Mouse (Mus musculus): Measurements from ENCODE around the gene Vps51. TPM values are rescaled to one million over a fixed set of nuclear protein-coding genes. Genes with fewer than 3 reads are reported as not detected.

The Vps51 gene
- polyA plus RNA-seq (2015; fragmentation: Nextera tagmentation; extraction: Ambion mirVana) = 27.3 and 30.8 TPM in 2 replicates

DNA sequence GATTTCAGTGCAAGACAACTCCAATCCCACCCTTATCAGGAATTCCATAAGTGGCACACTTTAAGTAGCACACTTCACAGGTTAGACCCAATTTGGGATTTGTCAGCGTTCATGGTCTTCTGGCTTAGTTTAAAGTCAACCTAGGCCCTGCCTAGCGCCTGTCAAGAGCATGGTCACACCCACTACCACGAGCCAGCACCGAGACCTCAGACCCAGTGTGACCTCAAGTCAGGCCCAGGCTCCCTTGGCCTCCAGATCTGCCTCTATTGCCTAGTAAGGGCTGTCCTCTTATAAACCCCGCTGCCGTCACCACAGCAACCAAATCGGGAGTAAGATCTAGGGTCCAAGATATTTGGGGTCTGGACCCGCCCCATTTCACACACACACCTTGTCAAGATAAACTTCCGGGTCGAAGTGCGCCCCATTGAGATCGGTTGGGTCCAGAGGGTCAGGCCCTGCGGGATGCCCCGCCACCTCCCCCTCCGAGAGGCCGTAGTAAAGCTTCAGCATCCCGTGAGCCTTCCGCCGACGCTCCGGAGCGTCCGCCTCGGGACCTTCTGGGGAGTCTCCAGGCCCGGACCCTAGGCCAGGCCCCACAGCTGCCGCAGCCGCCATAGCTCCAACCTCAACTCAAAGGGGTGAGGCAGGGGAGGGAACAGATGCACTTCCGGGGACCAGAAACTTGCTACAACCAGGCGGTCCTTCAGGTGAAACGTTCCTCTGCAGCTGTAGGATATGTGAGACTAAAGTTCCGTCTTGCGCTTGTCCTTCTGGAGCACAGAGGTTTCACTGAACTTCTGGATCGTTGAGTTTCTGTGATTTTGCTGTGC, at the start of gene Vps51:
Vps51 (minus strand) TSS at position 668 of the 830 bp plus-strand sequence.
- Histone ChIP-seq H3K4me2 (peak within 1 kb of the TSS; percentile 83), H3K27me3 (no peaks in the 10 kb centered on the region), H3K36me3 (replicated peaks) (peaks cover 33% of the 10 kb centered on the region), H3K4me3 (replicated peaks) (peak within 1 kb of the TSS; percentile 79), H3K27ac (replicated peaks) (peak within 1 kb of the TSS; percentile 85), H3K9me3 (replicated peaks) (no peaks in the 10 kb centered on the region), H3K9ac (peak within 1 kb of the TSS; percentile 72), H3K4me1 (replicated peaks) (peaks cover 39% of the 10 kb centered on the region)
- WGBS (ENCODE audit: insufficient replicate concordance) = under 1% methylated on average over 33 of the region's 33 CpGs
- ATAC-seq (ENCODE audit: insufficient read depth) = peak; percentile 85

DNA sequence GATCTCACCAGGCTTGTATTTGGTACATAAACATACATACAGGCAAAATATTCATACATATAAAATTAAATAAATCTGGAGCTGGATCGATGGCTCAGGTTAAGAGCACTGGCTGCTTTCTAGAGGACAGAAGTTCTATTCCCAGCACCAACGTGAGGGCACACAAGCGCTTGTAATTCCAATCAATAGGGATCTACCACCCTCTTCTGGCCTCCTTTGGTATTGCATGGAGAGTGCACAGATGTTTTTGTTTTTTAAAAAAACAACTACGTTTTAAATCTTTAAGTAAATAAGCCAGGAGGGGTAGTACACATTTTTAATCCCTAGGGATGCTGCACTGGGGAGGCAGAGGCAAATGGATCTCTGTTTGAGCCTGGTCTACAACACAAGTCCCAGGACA, 49.3 kb upstream of the Vps51 start:
- Histone ChIP-seq H3K27ac (replicated peaks) (peak overlapping the region; percentile 99), H3K4me1 (replicated peaks) (peaks cover 70% of the 10 kb centered on the region), H3K36me3 (replicated peaks) (peaks cover 28% of the 10 kb centered on the region), H3K9me3 (replicated peaks) (no peaks in the 10 kb centered on the region), H3K4me3 (replicated peaks) (peak overlapping the region; percentile 76), H3K27me3 (no peaks in the 10 kb centered on the region), H3K4me2 (peak overlapping the region; percentile 86), H3K9ac (peak overlapping the region; percentile 49; the same call in 1 of the 2 replicates)
- 18% methylated on average over 4 of the region's 4 CpGs for WGBS (ENCODE audit: insufficient replicate concordance)
- no peak for ATAC-seq (ENCODE audit: insufficient read depth)

DNA sequence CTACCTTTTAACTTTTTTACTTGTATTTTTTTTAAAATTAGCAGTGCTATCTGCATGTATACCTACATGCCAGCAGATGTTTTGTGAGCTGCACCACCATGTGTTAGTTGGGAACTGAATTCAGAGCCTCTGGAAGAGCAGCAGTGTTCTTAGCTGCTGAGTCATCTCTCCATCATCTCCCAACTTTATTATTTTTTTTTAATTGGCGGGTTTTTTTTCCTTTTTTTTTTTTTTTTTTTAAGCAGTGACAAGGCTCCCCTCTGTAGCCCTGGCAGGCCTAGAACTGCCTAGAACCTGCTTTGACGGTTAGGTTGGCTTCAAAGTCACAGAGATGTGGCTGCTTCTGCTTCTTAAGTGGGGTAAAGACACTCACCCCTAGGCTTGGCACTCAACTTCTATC, 47.9 kb upstream of the Vps51 start:
- Histone ChIP-seq H3K4me3 (replicated peaks) (no peak overlapping the region), H3K9ac (no peak overlapping the region), H3K36me3 (replicated peaks) (peaks cover 42% of the 10 kb centered on the region), H3K4me2 (no peak overlapping the region), H3K9me3 (replicated peaks) (no peaks in the 10 kb centered on the region), H3K27ac (replicated peaks) (0 out of 2 replicates have a peak overlapping the region, but pooled peaks have one; percentile 29), H3K27me3 (no peaks in the 10 kb centered on the region), H3K4me1 (replicated peaks) (peaks cover 58% of the 10 kb centered on the region)
- 66% methylated on average over 2 of the region's 2 CpGs for WGBS (ENCODE audit: insufficient replicate concordance)
- no peak for ATAC-seq (ENCODE audit: insufficient read depth)

DNA sequence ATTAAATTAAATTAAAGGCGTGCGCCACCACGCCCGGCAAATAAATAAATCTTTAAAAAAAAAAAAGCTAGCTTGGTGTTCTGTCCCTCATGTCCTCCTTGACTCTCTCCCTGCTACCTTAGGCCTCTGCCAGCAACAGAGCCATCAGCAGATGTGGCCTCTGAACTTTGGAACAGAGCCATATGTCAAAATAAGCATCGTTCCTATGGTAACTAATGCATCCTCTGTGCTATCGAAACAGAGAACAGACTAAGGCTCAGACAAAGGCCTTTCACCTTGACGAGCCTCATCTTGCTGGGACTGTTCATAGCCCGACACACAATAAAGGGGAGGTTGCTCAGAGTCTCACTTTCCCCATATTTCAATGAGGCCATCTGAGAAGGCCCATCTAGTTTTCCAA, 46.3 kb upstream of the Vps51 start:
- H3K27ac ChIP-seq (replicated peaks) = no peak overlapping the region
- ATAC-seq (ENCODE audit: insufficient read depth) = no peak
- H3K4me2 ChIP-seq = no peak overlapping the region
- H3K27me3 ChIP-seq = no peaks in the 10 kb centered on the region
- peaks cover 56% of the 10 kb centered on the region for H3K4me1 ChIP-seq (replicated peaks)
- no peaks in the 10 kb centered on the region for H3K9me3 ChIP-seq (replicated peaks)
- H3K4me3 ChIP-seq (replicated peaks) = no peak overlapping the region
- H3K36me3 ChIP-seq (replicated peaks) = peaks cover 51% of the 10 kb centered on the region
- 81% methylated on average over 8 of the region's 8 CpGs for WGBS (ENCODE audit: insufficient replicate concordance)
- H3K9ac ChIP-seq = no peak overlapping the region

DNA sequence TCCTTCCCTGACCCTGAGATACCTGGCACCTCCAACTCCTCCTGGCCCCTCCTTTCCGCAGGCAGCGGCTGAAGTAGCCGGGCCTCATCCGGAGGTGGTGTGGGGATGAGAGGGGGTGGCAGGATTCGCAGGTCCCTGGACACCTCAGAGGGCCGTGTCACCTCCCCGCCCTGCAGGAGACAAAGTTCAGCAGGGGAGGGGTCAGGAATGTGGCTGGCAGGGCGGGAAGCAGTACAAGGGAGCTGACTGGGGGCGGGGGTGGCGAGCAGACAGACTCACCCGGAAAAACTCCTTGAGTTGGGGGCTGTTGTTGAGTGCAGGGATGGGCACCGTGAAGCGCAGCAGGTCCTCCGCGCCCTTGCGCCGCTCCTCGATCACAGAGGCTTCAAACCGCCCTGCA, 44.7 kb upstream of the Vps51 start:
- Histone ChIP-seq H3K4me1 (replicated peaks) (peaks cover 53% of the 10 kb centered on the region), H3K9me3 (replicated peaks) (no peaks in the 10 kb centered on the region), H3K4me2 (peak overlapping the region; percentile 48), H3K4me3 (replicated peaks) (peak overlapping the region; percentile 26), H3K27ac (replicated peaks) (peak overlapping the region; percentile 65), H3K9ac (0 out of 2 replicates have a peak overlapping the region, but pooled peaks have one; percentile 15), H3K27me3 (no peaks in the 10 kb centered on the region), H3K36me3 (replicated peaks) (peaks cover 54% of the 10 kb centered on the region)
- ATAC-seq (ENCODE audit: insufficient read depth) = 0 out of 2 replicates have a peak, but pooled peaks have one; percentile 11
- WGBS (ENCODE audit: insufficient replicate concordance) = 66% methylated on average over 19 of the region's 19 CpGs

DNA sequence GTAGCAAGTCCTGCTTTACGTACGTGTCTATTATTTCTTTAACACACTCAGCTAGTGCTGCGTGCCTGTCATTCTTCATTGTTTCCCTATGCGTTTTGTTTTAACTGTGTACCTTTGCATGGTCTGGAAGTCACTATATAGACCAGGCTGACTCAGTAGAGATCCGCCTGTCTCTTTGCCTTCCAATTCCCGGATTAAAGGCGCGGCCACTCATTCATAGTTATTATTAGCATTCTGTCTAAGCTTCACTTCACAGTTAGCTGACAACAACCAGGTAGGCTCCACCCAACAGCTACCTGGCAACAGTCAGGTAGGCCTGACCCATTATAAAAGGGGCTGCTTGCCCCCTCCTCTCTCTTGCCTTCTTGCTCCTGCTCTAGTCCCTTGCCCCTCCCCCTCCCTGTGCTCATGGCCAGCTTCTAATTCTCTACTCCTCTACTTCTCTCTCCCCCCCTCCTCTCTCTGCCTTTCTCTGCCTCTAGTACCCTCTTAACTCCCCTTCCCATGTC, 41.7 kb upstream of the Vps51 start:
- no peak for ATAC-seq (ENCODE audit: insufficient read depth)
- H3K4me2 ChIP-seq = peak overlapping the region; percentile 94
- H3K4me1 ChIP-seq (replicated peaks) = peaks cover 45% of the 10 kb centered on the region
- no peaks in the 10 kb centered on the region for H3K27me3 ChIP-seq
- peak overlapping the region; percentile 80 for H3K4me3 ChIP-seq (replicated peaks)
- no peaks in the 10 kb centered on the region for H3K9me3 ChIP-seq (replicated peaks)
- peak overlapping the region; percentile 86; the same call in 1 of the 2 replicates for H3K9ac ChIP-seq
- peaks cover 78% of the 10 kb centered on the region for H3K36me3 ChIP-seq (replicated peaks)
- peak overlapping the region; percentile 97 for H3K27ac ChIP-seq (replicated peaks)
- 3% methylated on average over 8 of the region's 8 CpGs for WGBS (ENCODE audit: insufficient replicate concordance)

DNA sequence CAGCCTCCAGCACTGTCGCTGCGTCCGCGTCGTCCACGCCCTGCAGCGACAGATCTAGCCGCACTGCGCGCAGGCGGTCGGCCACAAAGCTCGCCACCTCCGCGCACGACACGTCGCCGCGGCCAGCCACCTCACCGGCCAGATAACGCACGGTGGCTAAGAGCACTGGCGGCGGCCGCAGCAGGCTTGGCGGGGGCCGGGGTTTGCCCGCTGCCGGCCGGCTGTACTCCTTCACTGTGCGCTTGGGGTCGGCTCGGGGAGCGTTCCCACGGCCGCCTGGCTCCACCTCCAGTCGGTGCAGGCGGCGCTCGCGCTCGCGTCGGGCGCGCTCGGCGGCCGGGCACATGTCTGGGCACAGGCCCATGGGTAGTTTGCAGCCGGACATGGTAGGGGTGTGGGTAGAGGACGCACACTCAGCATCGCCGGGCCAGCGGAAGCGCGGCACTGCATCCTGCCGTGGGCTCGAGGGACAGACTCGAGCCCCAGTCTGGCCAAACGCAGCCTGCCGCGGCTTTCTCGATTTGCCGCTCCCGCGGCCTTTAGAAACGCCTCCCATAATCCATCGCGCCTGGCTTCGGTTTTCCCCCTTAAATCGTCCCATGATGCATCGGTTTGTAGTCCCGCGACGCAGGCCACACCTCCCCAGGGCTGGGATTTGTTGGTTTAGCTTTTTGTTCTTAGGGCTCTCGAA, 41.1 kb upstream of the Vps51 start, which contains the start of gene Sac3d1:
Sac3d1 (minus strand) TSS at position 665 of the 691 bp plus-strand sequence.
- peaks cover 75% of the 10 kb centered on the region for H3K36me3 ChIP-seq (replicated peaks)
- H3K4me1 ChIP-seq (replicated peaks) = peaks cover 43% of the 10 kb centered on the region
- H3K9me3 ChIP-seq (replicated peaks) = no peaks in the 10 kb centered on the region
- ATAC-seq (ENCODE audit: insufficient read depth) = peak; percentile 81
- peak within 1 kb of the TSS; percentile 94 for H3K4me2 ChIP-seq
- under 1% methylated on average over 77 of the region's 77 CpGs for WGBS (ENCODE audit: insufficient replicate concordance)
- H3K27ac ChIP-seq (replicated peaks) = peak within 1 kb of the TSS; percentile 97
- no peaks in the 10 kb centered on the region for H3K27me3 ChIP-seq
- H3K9ac ChIP-seq = peak within 1 kb of the TSS; percentile 86
- peak within 1 kb of the TSS; percentile 80 for H3K4me3 ChIP-seq (replicated peaks)

DNA sequence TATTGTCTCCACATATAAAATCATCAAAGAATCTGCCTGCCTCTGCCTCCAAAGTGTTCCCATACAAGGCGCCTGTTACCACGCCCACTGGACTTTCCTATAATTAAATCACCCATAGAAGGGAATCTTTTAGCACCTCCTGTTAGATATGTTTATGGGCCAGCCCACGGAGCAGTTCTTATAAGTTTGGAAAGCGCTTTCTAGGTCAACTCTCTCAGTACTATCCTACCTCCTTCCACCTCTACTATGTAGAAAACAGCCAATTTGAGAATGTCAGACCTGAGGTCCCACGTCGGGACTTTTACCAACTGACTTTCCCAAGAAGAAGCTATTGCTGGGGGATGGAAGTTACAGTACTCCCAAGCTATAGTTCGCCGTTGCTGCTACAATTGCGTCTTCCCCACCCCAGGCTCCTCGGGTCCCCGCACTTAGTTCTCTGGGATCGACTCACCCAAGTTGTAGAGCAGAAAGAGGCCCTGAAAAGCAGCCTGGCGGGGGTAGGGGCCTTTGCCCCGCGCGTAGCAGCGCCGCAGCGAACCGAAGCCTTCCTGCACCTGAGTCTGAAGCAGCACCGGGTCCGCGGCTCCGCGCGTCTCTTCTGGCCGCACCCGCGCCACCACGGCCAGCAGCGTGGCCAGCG, 40.4 kb upstream of the Vps51 start:
- peak overlapping the region; percentile 97 for H3K27ac ChIP-seq (replicated peaks)
- peak overlapping the region; percentile 94 for H3K4me2 ChIP-seq
- H3K27me3 ChIP-seq = no peaks in the 10 kb centered on the region
- H3K9me3 ChIP-seq (replicated peaks) = no peaks in the 10 kb centered on the region
- peak overlapping the region; percentile 86 for H3K9ac ChIP-seq
- ATAC-seq (ENCODE audit: insufficient read depth) = no peak
- H3K4me3 ChIP-seq (replicated peaks) = peak overlapping the region; percentile 80
- H3K36me3 ChIP-seq (replicated peaks) = peaks cover 70% of the 10 kb centered on the region
- peaks cover 39% of the 10 kb centered on the region for H3K4me1 ChIP-seq (replicated peaks)
- 2% methylated on average over 32 of the region's 32 CpGs for WGBS (ENCODE audit: insufficient replicate concordance)

DNA sequence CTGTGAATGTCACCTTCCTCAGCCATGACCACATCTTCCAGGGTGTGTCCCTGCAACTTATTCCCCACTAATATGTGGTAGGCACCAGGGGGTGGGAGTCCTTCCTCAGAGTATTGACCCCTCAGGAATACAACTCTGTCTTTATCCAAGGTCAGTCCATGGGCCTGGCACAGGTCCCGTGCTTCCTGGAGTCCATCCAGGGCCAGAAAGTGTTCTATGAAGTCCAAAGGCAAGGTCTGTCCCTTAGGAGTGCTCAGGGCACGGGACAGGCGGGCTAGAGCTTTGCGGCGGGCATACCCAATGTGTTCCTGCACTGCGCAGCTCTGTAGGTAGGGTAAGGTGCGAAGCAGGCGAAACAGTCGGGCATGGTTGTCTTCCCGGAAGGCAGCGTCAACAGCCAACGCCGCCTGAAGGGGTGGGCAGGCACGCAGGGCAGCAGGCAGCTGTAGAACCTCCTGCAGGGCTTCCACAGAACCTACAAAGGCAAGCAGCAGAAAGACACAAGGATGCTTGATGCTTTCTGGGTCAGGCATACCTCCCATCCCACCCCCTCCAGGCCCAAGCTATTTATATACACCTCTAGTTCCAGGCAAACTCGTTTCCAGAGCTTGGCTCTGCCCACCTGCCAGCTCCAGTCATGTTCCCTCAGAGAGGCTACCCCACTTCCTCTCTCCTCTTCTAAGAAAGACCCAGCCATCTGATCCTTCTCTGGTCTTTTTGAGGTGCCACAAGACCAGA, 39.3 kb upstream of the Vps51 start:
- no peak overlapping the region; the same call in 1 of the 2 replicates for H3K9ac ChIP-seq
- H3K27ac ChIP-seq (replicated peaks) = 0 out of 2 replicates have a peak overlapping the region, but pooled peaks have one; percentile 6
- 84% methylated on average over 15 of the region's 15 CpGs for WGBS (ENCODE audit: insufficient replicate concordance)
- H3K4me1 ChIP-seq (replicated peaks) = peaks cover 34% of the 10 kb centered on the region
- H3K4me2 ChIP-seq = peak overlapping the region; percentile 94
- H3K4me3 ChIP-seq (replicated peaks) = peak overlapping the region; percentile 80; the same call in 1 of the 2 replicates
- no peak for ATAC-seq (ENCODE audit: insufficient read depth)
- H3K27me3 ChIP-seq = no peaks in the 10 kb centered on the region
- peaks cover 58% of the 10 kb centered on the region for H3K36me3 ChIP-seq (replicated peaks)
- no peaks in the 10 kb centered on the region for H3K9me3 ChIP-seq (replicated peaks)

DNA sequence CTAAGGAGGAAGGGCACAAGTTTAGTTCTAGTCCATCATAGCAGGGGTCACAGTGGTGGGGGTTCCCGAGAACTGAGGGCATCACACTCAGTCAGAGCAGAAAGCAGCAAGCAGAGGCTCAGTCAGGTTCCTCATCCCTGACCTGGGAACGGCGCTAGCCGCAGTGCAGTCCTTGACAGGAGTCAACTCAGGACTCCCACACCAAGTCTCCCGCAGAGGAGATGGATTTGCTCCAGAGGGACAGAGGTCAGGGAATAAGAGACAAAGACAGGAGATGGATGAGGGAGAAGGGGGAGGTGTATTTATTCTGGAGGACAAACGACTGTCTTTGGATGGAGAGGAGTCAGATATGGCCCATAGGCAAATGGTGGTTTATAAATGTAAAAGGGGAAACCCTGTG, 36.1 kb upstream of the Vps51 start:
- no peaks in the 10 kb centered on the region for H3K9me3 ChIP-seq (replicated peaks)
- H3K4me1 ChIP-seq (replicated peaks) = peaks cover 18% of the 10 kb centered on the region
- 64% methylated on average over 6 of the region's 6 CpGs for WGBS (ENCODE audit: insufficient replicate concordance)
- no peak overlapping the region for H3K9ac ChIP-seq
- ATAC-seq (ENCODE audit: insufficient read depth) = no peak
- no peak overlapping the region for H3K4me3 ChIP-seq (replicated peaks)
- no peak overlapping the region for H3K4me2 ChIP-seq
- no peak overlapping the region for H3K27ac ChIP-seq (replicated peaks)
- no peaks in the 10 kb centered on the region for H3K27me3 ChIP-seq
- H3K36me3 ChIP-seq (replicated peaks) = peaks cover 35% of the 10 kb centered on the region
